Mouse (Mus musculus) stomach, postnatal 0 days (tissue): ENCODE measurements at regions not wholly inside any gene's neighbourhood (a gene's known extent, or its start where the extent isn't known, plus 50 kb on each side); places are given as distances from the start of the nearest gene placed in this dataset.

ENCODE experiments used
- ATAC-seq: fragments of 200-750 bp; cut with Nextera tagmentation; 2 replicates; pipeline ENCODE4 v1.8.0; 2017; ENCODE audit not compliant: low FRiP score, low TSS enrichment
- DNase-seq: peaks from one replicate; pipeline ENCODE4 v3.0.0-alpha.2; 2016; ENCODE audit warnings: low spot score
- H3K27ac ChIP-seq: fragments of 300-500 bp; sonication (generic); replicated peaks from 2 replicates; pipeline ENCODE4 v1.5.1; 2014; ENCODE audit warnings: mild to moderate bottlenecking, control low read depth
- H3K27me3 ChIP-seq: fragments of 300-500 bp; sonication (generic); 2 replicates; pipeline ENCODE4 v1.6.1; 2014; ENCODE audit warnings: low read length; ENCODE audit not compliant: control insufficient read depth, insufficient read depth
- H3K36me3 ChIP-seq: fragments of 300-500 bp; sonication (generic); 2 replicates; pipeline ENCODE4 v1.6.1; 2014; ENCODE audit warnings: low read length, mixed read lengths; ENCODE audit not compliant: control insufficient read depth, insufficient read depth
- H3K4me1 ChIP-seq: fragments of 300-500 bp; sonication (generic); replicated peaks from 2 replicates; pipeline ENCODE4 v1.6.1; 2014; ENCODE audit warnings: antibody characterized with exemption; ENCODE audit not compliant: control insufficient read depth, insufficient read depth
- H3K4me2 ChIP-seq: fragments of 300-500 bp; sonication (generic); replicated peaks from 2 replicates; pipeline ENCODE4 v1.6.1; 2014; ENCODE audit warnings: low read depth, mild to moderate bottlenecking, control low read depth, moderate library complexity
- H3K4me3 ChIP-seq: fragments of 300-500 bp; sonication (generic); 2 replicates; pipeline ENCODE4 v1.5.1; 2014; ENCODE audit warnings: low read depth, low read length, control low read depth
- H3K9ac ChIP-seq: fragments of 300-500 bp; sonication (generic); 2 replicates; pipeline ENCODE4 v1.6.1; 2014; ENCODE audit warnings: mild to moderate bottlenecking, low read length, control low read depth, mixed read lengths
- H3K9me3 ChIP-seq: fragments of 300-500 bp; sonication (generic); 2 replicates; pipeline ENCODE4 v1.6.1; 2016; ENCODE audit warnings: low read length; ENCODE audit not compliant: control insufficient read depth
- CTCF ChIP-seq: IDR thresholded peaks from 2 replicates; pipeline ENCODE4 v1.5.1; 2016; ENCODE audit warnings: antibody characterized with exemption, low read depth, mild to moderate bottlenecking, moderate library complexity
- EP300 ChIP-seq: optimal IDR thresholded peaks from 2 replicates; pipeline ENCODE3; 2016; ENCODE audit warnings: antibody characterized with exemption
- WGBS: fragments of 180-500 bp; shearing (Covaris S2); extraction: QIAGEN DNeasy Blood & Tissue Kit; methylation state at CpG from one replicate; pipeline ENCODE4 v1.1.7; 2014; 5-methylcytosine and 5-hydroxymethylcytosine counted together

GRCm38 (mm10) chr11:28697644-28698480 lies 113.7 kb upstream of the Ccdc85a start:
- DNase-seq (no peak), ATAC-seq (no peak)
- 42% methylated on average over 8 of the region's 8 CpGs for whole genome bisulfite sequencing
- Histone ChIP-seq H3K4me2 (no peak overlapping the region), H3K9me3 (no peaks in the 10 kb centered on the region), H3K4me3 (no peak overlapping the region), H3K4me1 (no peaks in the 10 kb centered on the region), H3K36me3 (no peaks in the 10 kb centered on the region), H3K9ac (no peak overlapping the region), H3K27me3 (no peaks in the 10 kb centered on the region), H3K27ac (no peak overlapping the region)
- TF ChIP-seq CTCF (no peak), EP300 (no peak)

- Histone ChIP-seq H3K4me1 (no peaks in the 10 kb centered on the region), H3K9ac (no peak overlapping the region), H3K27me3 (no peaks in the 10 kb centered on the region), H3K36me3 (no peaks in the 10 kb centered on the region), H3K4me2 (no peak overlapping the region), H3K9me3 (no peaks in the 10 kb centered on the region), H3K27ac (no peak overlapping the region), H3K4me3 (no peak overlapping the region)
- WGBS: 55% methylated on average over 3 of the region's 3 CpGs
- TF ChIP-seq EP300 (no peak), CTCF (no peak)
- DNase-seq (no peak), ATAC-seq (no peak)
These were observed 110.9 kb upstream of the Ccdc85a start for GRCm38 (mm10) chr11:28695031-28695430.

DNA sequence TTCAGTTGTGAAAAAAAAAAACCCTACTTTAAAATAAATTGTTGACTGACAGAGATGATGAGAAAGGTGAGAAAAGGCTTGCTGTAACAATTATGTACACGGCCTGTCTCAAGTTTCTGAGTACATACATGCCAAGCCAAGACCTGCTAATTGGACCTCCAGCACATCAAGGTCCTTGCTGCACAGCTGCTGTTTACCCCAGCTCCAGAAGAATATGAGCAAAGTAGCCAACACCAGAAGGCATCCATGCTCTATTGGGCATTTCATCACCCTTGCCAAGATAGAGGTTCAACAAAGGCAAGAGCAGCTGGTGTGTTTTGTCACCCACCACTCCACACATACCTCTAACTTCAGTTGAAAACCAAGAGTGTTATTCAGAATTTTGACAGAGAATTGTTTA lies 109.2 kb upstream of the Ccdc85a start:
- ATAC-seq: no peak
- no peaks in the 10 kb centered on the region for H3K9me3 ChIP-seq
- no peaks in the 10 kb centered on the region for H3K4me1 ChIP-seq
- no peak for DNase-seq
- TF ChIP-seq CTCF (no peak), EP300 (no peak)
- no peak overlapping the region for H3K4me2 ChIP-seq
- H3K9ac ChIP-seq: no peak overlapping the region
- no peaks in the 10 kb centered on the region for H3K36me3 ChIP-seq
- no peaks in the 10 kb centered on the region for H3K27me3 ChIP-seq
- no peak overlapping the region for H3K4me3 ChIP-seq
- 20% methylated on average over 1 of the region's 1 CpGs for WGBS
- no peak overlapping the region for H3K27ac ChIP-seq

GRCm38 (mm10) chr11:28692263-28693194 lies 108.4 kb upstream of the Ccdc85a start:
- no peak overlapping the region for H3K27ac ChIP-seq

DNA sequence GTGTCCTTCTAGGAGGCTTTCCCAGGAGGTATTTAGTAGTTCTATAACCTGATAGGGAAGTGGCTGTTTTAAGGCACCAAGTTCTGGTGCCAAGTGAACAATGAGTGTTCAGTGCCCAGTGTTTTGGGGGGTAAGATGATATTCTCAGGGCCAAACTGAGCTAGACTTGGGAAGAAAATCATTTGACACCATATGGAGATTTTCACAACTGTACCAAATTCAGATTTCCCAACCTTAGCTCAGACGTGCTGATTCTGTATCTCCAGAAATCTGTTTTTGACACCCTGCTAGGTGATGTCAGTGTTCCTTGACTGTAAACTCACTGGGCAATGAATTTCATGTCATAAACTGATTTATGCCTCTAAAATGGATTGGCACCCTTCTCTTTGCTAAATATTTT lies 104.3 kb upstream of the Ccdc85a start:
- TF ChIP-seq CTCF: no peak
- no peak for TF ChIP-seq EP300
- no peaks in the 10 kb centered on the region for H3K9me3 ChIP-seq
- 38% methylated on average over 1 of the region's 1 CpGs for WGBS
- no peak overlapping the region for H3K9ac ChIP-seq
- no peak for ATAC-seq
- no peak overlapping the region for H3K4me2 ChIP-seq
- no peaks in the 10 kb centered on the region for H3K27me3 ChIP-seq
- no peaks in the 10 kb centered on the region for H3K4me1 ChIP-seq
- no peaks in the 10 kb centered on the region for H3K36me3 ChIP-seq
- H3K4me3 ChIP-seq: no peak overlapping the region
- DNase-seq: no peak
- no peak overlapping the region for H3K27ac ChIP-seq

More at GRCm38 (mm10) chr11:28692263-28693194, 108.4 kb upstream of the Ccdc85a start:
- WGBS: 34% methylated on average over 3 of the region's 3 CpGs
- H3K4me3 ChIP-seq: no peak overlapping the region
- DNase-seq: no peak
- H3K36me3 ChIP-seq: no peaks in the 10 kb centered on the region
- TF ChIP-seq CTCF (no peak), EP300 (no peak)
- H3K9me3 ChIP-seq: no peaks in the 10 kb centered on the region
- H3K27me3 ChIP-seq: no peaks in the 10 kb centered on the region
- H3K4me2 ChIP-seq: no peak overlapping the region
- ATAC-seq: no peak
- H3K9ac ChIP-seq: no peak overlapping the region
- no peaks in the 10 kb centered on the region for H3K4me1 ChIP-seq
